Mouse (Mus musculus) small intestine, adult 2 months (tissue): Measurements from ENCODE around the gene Grwd1. TPM values are rescaled to one million over a fixed set of nuclear protein-coding genes. Genes with fewer than 3 reads are reported as not detected.

Experiments used
- H3K27ac ChIP-seq: fragments of 200-500 bp; 2 replicates; pipeline ENCODE4 v1.5.1; 2012; ENCODE audit warnings: low read depth, low read length, control low read depth, inconsistent platforms; ENCODE audit not compliant: insufficient read depth
- H3K27me3 ChIP-seq: fragments of 200-500 bp; 2 replicates; pipeline ENCODE4 v1.6.1; 2012; ENCODE audit warnings: mild to moderate bottlenecking, moderate library complexity, low read length, inconsistent platforms; ENCODE audit not compliant: control insufficient read depth, insufficient read depth
- H3K36me3 ChIP-seq: fragments of 200-500 bp; 2 replicates; pipeline ENCODE4 v1.6.1; 2012; ENCODE audit warnings: mild to moderate bottlenecking, low read length, control low read depth, inconsistent platforms; ENCODE audit not compliant: control insufficient read depth, insufficient read depth
- H3K4me1 ChIP-seq: fragments of 200-500 bp; 2 replicates; pipeline ENCODE4 v1.6.1; 2012; ENCODE audit warnings: low read length, inconsistent platforms, mixed read lengths; ENCODE audit not compliant: control insufficient read depth, insufficient read depth, insufficient read length
- H3K4me3 ChIP-seq: fragments of 200-500 bp; 2 replicates; pipeline ENCODE4 v1.5.1; 2012; ENCODE audit warnings: low read depth, mild to moderate bottlenecking, control low read depth, inconsistent platforms, low read length, moderate library complexity
- CTCF ChIP-seq: fragments of 200-500 bp; IDR thresholded peaks from 2 replicates; pipeline ENCODE4 v1.5.1; 2012; ENCODE audit warnings: low read depth, mild to moderate bottlenecking, control low read depth, inconsistent platforms, low read length, moderate library complexity, mixed read lengths; ENCODE audit not compliant: insufficient replicate concordance, insufficient read length; ENCODE audit errors: extremely low read depth
- POLR2A ChIP-seq: fragments of 200-500 bp; IDR thresholded peaks from 2 replicates; pipeline ENCODE4 v1.6.1; 2012; ENCODE audit warnings: low read depth, mild to moderate bottlenecking, control low read depth, inconsistent platforms, low read length, moderate library complexity
- WGBS: fragments of 180-500 bp; shearing (Covaris S2); methylation state at CpG from one replicate; pipeline ENCODE4 v1.1.7; 2018; 5-methylcytosine and 5-hydroxymethylcytosine counted together
- polyA plus RNA-seq: library from polyadenylated mRNA; depleted of rRNA; stranded (reverse); fragments of >200 nt; gene quantifications from 2 replicates; pipeline ENCODE4 v1.2.3, GENCODE M21; 2012

Gene Grwd1
- polyA plus RNA-seq, 1 experiment, result 10.1 TPM

DNA sequence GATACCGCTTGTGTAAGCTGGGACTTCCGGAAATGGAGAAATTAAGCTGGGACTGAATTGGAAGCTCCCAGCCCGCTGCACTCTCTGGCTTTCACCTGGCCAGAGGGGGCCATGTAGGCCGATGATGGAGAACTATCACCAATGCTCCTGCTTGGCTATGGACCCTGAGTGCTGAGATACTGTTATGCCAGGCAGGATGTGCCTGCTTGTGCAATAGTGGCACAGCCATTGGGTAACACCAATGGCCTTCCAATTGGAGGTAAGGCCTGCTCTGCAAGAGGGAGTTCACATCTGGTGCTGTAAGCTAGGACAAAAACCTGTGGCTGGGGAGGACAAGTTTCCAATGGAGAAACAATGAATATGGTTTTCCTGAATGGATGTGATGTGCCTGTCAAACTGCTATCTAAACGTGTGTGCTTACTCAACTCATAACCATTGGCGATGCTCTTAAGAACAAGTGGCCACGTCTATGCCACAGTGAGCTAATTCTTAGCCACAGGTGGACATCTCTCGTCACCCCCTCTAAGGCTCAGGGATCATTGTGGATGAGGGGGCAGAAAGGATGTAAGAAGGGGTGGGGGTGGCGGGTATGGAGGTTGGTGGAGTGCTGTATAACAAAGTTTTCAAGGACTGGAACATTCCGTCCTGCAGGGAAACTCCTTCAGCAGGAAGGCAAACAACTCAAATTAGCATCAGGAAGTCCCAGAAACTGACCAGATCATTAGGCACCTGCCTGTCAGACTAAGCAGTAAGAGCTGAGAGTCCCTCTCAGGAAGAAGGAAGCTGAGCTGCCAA is 12.4 kb upstream of the Grwd1 start:
- Histone ChIP-seq H3K4me3 (no peak overlapping the region), H3K36me3 (no peaks in the 10 kb centered on the region), H3K4me1 (no peaks in the 10 kb centered on the region; the same call in 1 of the 2 replicates), H3K27ac (no peak overlapping the region), H3K27me3 (no peaks in the 10 kb centered on the region)
- 89% methylated on average over 10 of the region's 10 CpGs for WGBS
- TF ChIP-seq POLR2A (no peak), CTCF (no peak)

DNA sequence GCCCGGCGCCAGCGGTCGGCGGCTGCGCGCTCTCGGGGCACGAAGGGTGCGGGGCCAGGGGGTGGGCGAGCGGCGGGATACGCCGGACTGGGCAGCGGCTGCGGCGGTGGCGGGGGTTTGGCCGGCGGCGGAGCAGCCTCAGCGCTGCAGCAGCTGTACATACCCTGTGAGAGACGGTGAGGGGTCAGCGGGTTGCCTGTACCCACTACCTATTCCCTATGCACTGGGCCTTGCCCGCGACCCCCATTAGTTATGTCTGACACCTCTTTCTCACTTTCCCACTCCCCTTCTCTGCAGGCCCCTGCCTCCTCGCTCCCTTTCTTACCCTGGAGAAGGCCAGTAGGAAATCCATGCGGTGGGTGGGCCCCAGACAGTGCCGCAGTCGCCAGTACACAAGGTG is 3.2 kb upstream of the Grwd1 start:
- TF ChIP-seq POLR2A, result no peak
- no peak for TF ChIP-seq CTCF
- WGBS, result 11% methylated on average over 28 of the region's 31 CpGs
- H3K4me3 ChIP-seq, result peak overlapping the region; percentile 42
- peaks cover 36% of the 10 kb centered on the region for H3K27me3 ChIP-seq
- H3K36me3 ChIP-seq, result no peaks in the 10 kb centered on the region
- H3K27ac ChIP-seq, result no peak overlapping the region
- peaks cover 11% of the 10 kb centered on the region for H3K4me1 ChIP-seq

DNA sequence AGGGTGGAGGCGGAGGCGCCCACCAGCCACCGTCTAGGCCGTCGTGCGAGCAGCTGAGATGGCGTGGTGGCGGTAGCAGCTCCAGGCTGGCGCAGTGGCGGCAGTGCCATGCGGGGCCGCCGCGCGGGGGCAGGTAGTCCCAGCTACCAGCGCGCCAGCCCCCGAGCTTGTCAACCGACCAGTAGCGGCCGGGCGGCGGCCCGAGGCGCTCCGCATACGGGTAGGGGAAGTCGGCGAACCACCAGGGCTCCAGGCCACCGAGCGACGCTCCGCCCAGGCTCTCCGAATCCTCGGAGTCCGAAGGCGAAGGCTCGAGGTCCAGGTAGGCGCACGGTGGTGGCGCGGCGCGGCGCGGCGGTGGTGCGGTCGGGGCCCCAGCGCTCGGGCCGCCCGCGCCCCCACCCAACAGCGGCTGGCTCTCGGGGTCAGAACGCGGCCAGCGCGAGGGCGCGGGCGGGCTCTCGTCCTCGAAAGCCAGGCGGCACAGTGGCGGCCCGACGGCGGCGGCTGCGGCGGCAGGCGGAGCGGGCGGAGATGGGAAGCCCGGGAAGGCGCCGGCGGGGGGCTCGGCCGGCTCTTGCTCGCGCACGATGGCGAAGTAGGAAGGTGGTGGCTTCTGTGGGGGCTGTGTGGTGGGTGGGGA is 2.5 kb upstream of the Grwd1 start:
- Histone ChIP-seq H3K4me3 (peak overlapping the region; percentile 42), H3K4me1 (peaks cover 11% of the 10 kb centered on the region), H3K27me3 (peaks cover 36% of the 10 kb centered on the region), H3K27ac (no peak overlapping the region), H3K36me3 (no peaks in the 10 kb centered on the region)
- WGBS, result under 1% methylated on average over 79 of the region's 86 CpGs
- no peak for TF ChIP-seq POLR2A
- TF ChIP-seq CTCF, result no peak

DNA sequence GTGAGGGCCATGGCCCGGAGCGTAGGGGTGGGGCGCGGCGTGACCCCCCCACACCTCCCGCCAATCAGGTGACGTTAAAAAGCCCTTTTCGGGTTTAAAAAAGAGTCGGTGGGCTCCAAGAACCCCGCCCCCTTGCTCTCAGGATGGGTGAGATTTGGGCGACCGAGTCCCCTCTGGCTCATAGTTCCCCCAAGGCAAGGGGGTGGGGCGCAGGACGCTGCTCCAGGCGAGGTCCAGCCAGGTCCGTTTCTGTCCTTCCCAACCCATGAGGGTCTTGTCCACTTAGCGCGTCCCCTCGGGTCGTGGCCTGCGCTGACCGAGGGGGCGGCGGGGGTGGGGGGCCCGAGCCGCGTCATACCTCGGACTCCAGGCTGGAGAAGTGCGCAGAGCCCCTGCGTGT is 1.7 kb upstream of the Grwd1 start:
- WGBS, result 14% methylated on average over 30 of the region's 30 CpGs
- Histone ChIP-seq H3K36me3 (0 out of 2 replicates have a peak, but pooled peaks cover under 1% of the 10 kb centered on the region), H3K27ac (no peak overlapping the region), H3K4me1 (peaks cover 11% of the 10 kb centered on the region), H3K4me3 (no peak overlapping the region), H3K27me3 (peaks cover 36% of the 10 kb centered on the region)
- no peak for TF ChIP-seq POLR2A
- no peak for TF ChIP-seq CTCF

DNA sequence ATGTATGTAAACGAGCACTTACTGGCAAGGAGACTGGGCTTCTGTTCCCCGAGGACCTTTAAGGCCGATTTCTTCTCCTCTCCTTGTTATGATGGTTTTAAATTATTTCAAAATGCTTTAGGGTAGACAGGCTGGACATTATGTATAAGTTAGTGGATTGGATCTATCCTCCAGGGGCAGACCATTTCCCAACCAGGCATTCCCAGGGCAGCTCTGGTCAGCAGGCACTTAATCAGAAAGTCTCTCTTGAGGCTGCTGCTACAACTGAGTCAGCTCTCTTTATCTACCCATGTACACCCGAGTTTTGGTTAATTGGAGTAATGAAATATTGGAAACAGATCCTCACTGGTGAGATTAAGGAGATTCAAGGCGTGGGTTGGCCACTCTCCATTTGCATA is 383 bp upstream of the Grwd1 start:
- TF ChIP-seq POLR2A, result no peak
- peaks cover 36% of the 10 kb centered on the region for H3K27me3 ChIP-seq
- peaks cover 11% of the 10 kb centered on the region; the same call in 1 of the 2 replicates for H3K36me3 ChIP-seq
- peak overlapping the region; percentile 74; the same call in 1 of the 2 replicates for H3K4me3 ChIP-seq
- WGBS, result 20% methylated on average over 5 of the region's 5 CpGs
- H3K27ac ChIP-seq, result no peak overlapping the region
- peaks cover 11% of the 10 kb centered on the region for H3K4me1 ChIP-seq

DNA sequence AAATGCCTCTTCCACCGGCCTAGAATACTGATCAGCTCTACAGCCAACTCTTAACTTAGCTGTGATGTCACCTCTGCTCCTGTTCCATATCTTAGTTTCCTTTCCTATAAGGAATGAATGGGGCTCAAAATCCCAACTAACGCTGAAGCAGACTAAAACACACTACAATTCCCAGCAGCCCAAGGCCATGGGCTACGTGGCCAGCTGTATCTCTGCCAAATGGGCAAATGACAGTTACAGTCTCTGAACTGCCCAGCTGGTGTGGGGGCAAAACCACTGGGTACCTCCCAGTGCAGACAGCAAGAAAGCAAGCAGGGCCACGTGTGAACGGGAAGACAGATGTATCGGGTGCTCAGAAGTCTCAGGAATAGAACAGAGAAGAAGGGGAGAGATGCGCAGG is 4.1 kb downstream of the Grwd1 start:
- H3K4me3 ChIP-seq, result no peak overlapping the region
- 0 out of 2 replicates have a peak, but pooled peaks cover 2% of the 10 kb centered on the region for H3K27me3 ChIP-seq
- peaks cover 25% of the 10 kb centered on the region; the same call in 1 of the 2 replicates for H3K36me3 ChIP-seq
- WGBS, result 88% methylated on average over 7 of the region's 7 CpGs
- H3K27ac ChIP-seq, result no peak overlapping the region
- H3K4me1 ChIP-seq, result peaks cover 5% of the 10 kb centered on the region; the same call in 1 of the 2 replicates
- TF ChIP-seq POLR2A (no peak), CTCF (no peak)

DNA sequence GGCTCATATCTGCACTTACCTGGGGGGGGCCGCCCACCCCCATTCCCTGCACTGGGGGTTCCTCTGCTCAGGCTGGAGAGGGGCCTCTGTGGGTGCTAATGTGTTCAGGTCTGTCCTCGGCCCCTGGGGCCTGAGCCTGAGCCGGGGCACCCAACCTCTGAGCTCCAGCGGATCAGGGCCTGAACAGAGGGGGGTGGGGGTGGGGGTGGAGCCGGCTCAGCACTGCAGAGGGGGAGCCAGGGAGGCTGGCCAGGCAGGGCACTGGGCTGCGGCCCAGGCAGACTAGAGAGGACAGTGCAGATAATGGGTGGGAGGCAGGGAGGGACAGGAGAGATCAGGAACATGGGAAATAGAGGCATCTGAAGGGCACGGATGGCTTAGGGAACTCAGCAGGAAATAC is 6.1 kb downstream of the Grwd1 start, which contains the start of gene Kcnj14:
Gene Kcnj14, minus strand, starts transcription at position 185 of the 400 bp plus-strand sequence.
- peaks cover 25% of the 10 kb centered on the region; the same call in 1 of the 2 replicates for H3K36me3 ChIP-seq

More for the DNA sequence above, 6.1 kb downstream of the Grwd1 start, which contains the start of gene Kcnj14:
- Histone ChIP-seq H3K27me3 (no peaks in the 10 kb centered on the region), H3K4me1 (no peaks in the 10 kb centered on the region), H3K27ac (no peak within 1 kb of the TSS), H3K4me3 (no peak within 1 kb of the TSS)
- WGBS, result 72% methylated on average over 7 of the region's 7 CpGs
- TF ChIP-seq POLR2A, result no peak
- no peak for TF ChIP-seq CTCF
